Mouse (Mus musculus) neural tube, embryonic 14.5 days (tissue): ENCODE data around the gene Isg20. TPM values are rescaled to one million over a fixed set of nuclear protein-coding genes. Genes with fewer than 3 reads are reported as not detected.

Experiments used
- ATAC-seq: fragments of 200-750 bp; cut with Nextera tagmentation; 2 replicates; pipeline ENCODE4 v1.8.0; 2017; ENCODE audit warnings: low read depth, mild to moderate bottlenecking, moderate TSS enrichment, moderate library complexity
- H3K27ac ChIP-seq: fragments of 300-500 bp; sonication (generic); 2 replicates; pipeline ENCODE4 v1.5.1; 2014; ENCODE audit warnings: low read depth, mild to moderate bottlenecking, control low read depth, low read length, moderate library complexity, mixed read lengths
- H3K27me3 ChIP-seq: fragments of 300-500 bp; sonication (generic); 2 replicates; pipeline ENCODE4 v1.6.1; 2014; ENCODE audit warnings: low read length; ENCODE audit not compliant: control insufficient read depth, insufficient read depth
- H3K36me3 ChIP-seq: fragments of 300-500 bp; sonication (generic); 2 replicates; pipeline ENCODE4 v1.6.1; 2014; ENCODE audit warnings: low read length, mixed read lengths; ENCODE audit not compliant: control insufficient read depth, insufficient read depth
- H3K4me1 ChIP-seq: fragments of 300-500 bp; sonication (generic); 2 replicates; pipeline ENCODE4 v1.6.1; 2014; ENCODE audit warnings: low read length; ENCODE audit not compliant: control insufficient read depth, insufficient read depth
- H3K4me2 ChIP-seq: fragments of 300-500 bp; sonication (generic); 2 replicates; pipeline ENCODE4 v1.6.1; 2014; ENCODE audit warnings: mild to moderate bottlenecking, low read depth, low read length, control low read depth
- H3K4me3 ChIP-seq: fragments of 300-500 bp; sonication (generic); 2 replicates; pipeline ENCODE4 v1.5.1; 2014; ENCODE audit warnings: low read depth, low read length, control low read depth, mixed read lengths
- H3K9ac ChIP-seq: fragments of 300-500 bp; sonication (generic); replicated peaks from 2 replicates; pipeline ENCODE4 v1.6.1; 2014; ENCODE audit warnings: low read depth, mild to moderate bottlenecking, control low read depth, low read length, mixed read lengths
- H3K9me3 ChIP-seq: fragments of 300-500 bp; sonication (generic); 2 replicates; pipeline ENCODE4 v1.6.1; 2016; ENCODE audit warnings: low read length; ENCODE audit not compliant: control insufficient read depth
- WGBS: fragments of 180-500 bp; shearing (Covaris S2); extraction: QIAGEN DNeasy Blood & Tissue Kit; methylation state at CpG from one replicate; pipeline ENCODE4 v1.1.7; 2014; 5-methylcytosine and 5-hydroxymethylcytosine counted together
- polyA plus RNA-seq: library from polyadenylated mRNA; unstranded; fragments of >200 nt; fragmentation: Nextera tagmentation; extraction: Ambion mirVana; gene quantifications from 2 replicates; pipeline ENCODE4 v1.2.1, GENCODE M21; 2014

Isg20 gene
- polyA plus RNA-seq, 1 experiment from 2014 or later = 1.3 TPM

DNA sequence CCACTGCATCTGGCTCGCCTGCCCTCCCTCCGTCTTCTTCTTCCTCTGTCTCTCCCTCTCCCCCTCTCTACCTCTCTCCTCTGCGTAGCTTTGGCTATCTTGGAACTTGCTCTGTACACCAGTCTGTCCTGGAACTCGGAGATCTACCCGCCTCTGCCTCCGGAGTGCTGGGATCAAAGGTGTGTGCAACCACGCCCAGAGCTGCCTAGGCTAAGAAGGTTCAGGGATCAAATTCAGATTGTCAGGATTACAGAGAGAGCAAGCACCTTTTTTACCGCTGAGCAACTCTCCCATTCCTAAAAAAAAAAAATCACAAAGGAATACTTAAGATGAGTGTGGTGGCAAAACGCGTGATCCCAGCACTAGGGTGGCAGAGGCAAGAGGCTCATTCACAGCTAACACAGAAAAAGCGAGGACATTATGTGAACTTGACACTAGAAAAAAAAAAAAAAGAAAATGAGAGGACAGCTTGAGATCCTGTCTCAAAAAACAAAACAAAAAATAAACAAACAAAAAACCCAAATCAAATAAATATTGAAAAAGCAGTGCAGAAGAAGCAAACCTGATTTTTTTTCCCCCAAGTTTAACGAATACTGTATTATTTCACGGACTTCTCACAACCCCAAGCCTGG is 18.1 kb upstream of the Isg20 start:
- Histone ChIP-seq H3K36me3 (no peaks in the 10 kb centered on the region), H3K9me3 (no peaks in the 10 kb centered on the region), H3K9ac (peak overlapping the region; percentile 4; the same call in 1 of the 2 replicates), H3K27me3 (no peaks in the 10 kb centered on the region), H3K4me2 (peak overlapping the region; percentile 80), H3K4me1 (peaks cover 5% of the 10 kb centered on the region; the same call in 1 of the 2 replicates), H3K4me3 (peak overlapping the region; percentile 95), H3K27ac (no peak overlapping the region)
- 60% methylated on average over 13 of the region's 13 CpGs for WGBS
- ATAC-seq = no peak

- Histone ChIP-seq H3K9me3 (no peaks in the 10 kb centered on the region), H3K27ac (no peak within 1 kb of the TSS), H3K4me3 (peak within 1 kb of the TSS; percentile 95), H3K36me3 (no peaks in the 10 kb centered on the region), H3K27me3 (no peaks in the 10 kb centered on the region), H3K9ac (peak within 1 kb of the TSS; percentile 70), H3K4me1 (peaks cover 5% of the 10 kb centered on the region; the same call in 1 of the 2 replicates), H3K4me2 (peak within 1 kb of the TSS; percentile 80)
- 1% methylated on average over 53 of the region's 53 CpGs for WGBS
- peak; percentile 99 for ATAC-seq
Observed at GRCm38 (mm10) chr7:78895653-78896333, 17.4 kb upstream of the Isg20 start, which contains the start of gene Aen. TSS of gene Aen (plus strand) at chr7:78895854.

- Histone ChIP-seq H3K36me3 (0 out of 2 replicates have a peak, but pooled peaks cover 5% of the 10 kb centered on the region), H3K27me3 (no peaks in the 10 kb centered on the region), H3K4me1 (peaks cover 5% of the 10 kb centered on the region; the same call in 1 of the 2 replicates), H3K27ac (no peak overlapping the region), H3K4me2 (no peak overlapping the region), H3K9me3 (no peaks in the 10 kb centered on the region), H3K9ac (no peak overlapping the region), H3K4me3 (no peak overlapping the region)
- no peak for ATAC-seq
- WGBS = 90% methylated on average over 3 of the region's 3 CpGs
Observed at GRCm38 (mm10) chr7:78897567-78897966, 15.7 kb upstream of the Isg20 start.

- 93% methylated on average over 6 of the region's 6 CpGs for WGBS
- Histone ChIP-seq H3K36me3 (peaks cover 20% of the 10 kb centered on the region), H3K27ac (no peak overlapping the region), H3K9ac (no peak overlapping the region), H3K9me3 (no peaks in the 10 kb centered on the region), H3K4me1 (no peaks in the 10 kb centered on the region), H3K4me3 (no peak overlapping the region), H3K4me2 (no peak overlapping the region), H3K27me3 (no peaks in the 10 kb centered on the region)
- ATAC-seq = no peak
Observed at GRCm38 (mm10) chr7:78903174-78903870, 9.9 kb upstream of the Isg20 start.

DNA sequence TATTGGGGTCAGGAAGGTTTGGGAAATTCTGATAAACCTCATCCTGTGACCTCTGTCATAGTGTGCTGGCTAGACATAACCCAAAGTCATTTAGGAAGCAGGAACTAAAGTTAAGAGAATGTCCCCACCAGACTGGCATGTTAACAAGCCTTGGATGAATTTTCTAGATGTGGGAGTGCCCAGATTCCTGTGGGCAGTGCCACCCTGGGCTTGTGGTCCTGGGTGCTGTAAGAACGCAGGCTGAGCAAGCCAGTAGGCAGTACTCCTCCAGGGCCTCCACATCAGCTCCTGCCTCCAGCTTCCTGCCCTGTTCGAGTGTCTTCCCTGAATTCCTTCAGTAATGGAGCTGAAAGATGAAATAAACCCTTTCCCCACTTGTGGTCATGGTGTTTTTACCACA is 9.0 kb upstream of the Isg20 start:
- Histone ChIP-seq H3K4me2 (no peak overlapping the region), H3K4me1 (no peaks in the 10 kb centered on the region), H3K36me3 (peaks cover 20% of the 10 kb centered on the region), H3K9me3 (no peaks in the 10 kb centered on the region), H3K9ac (no peak overlapping the region), H3K27ac (no peak overlapping the region), H3K27me3 (no peaks in the 10 kb centered on the region), H3K4me3 (no peak overlapping the region)
- ATAC-seq = no peak
- 90% methylated on average over 2 of the region's 2 CpGs for WGBS

- H3K27me3 ChIP-seq = no peaks in the 10 kb centered on the region
- H3K27ac ChIP-seq = no peak overlapping the region
- no peak overlapping the region for H3K4me3 ChIP-seq
- no peak overlapping the region for H3K9ac ChIP-seq
- no peak for ATAC-seq
- WGBS = 91% methylated on average over 6 of the region's 6 CpGs
- H3K9me3 ChIP-seq = no peaks in the 10 kb centered on the region
- no peak overlapping the region for H3K4me2 ChIP-seq
- peaks cover 15% of the 10 kb centered on the region for H3K36me3 ChIP-seq
- H3K4me1 ChIP-seq = no peaks in the 10 kb centered on the region
Observed at GRCm38 (mm10) chr7:78909026-78909425, 4.2 kb upstream of the Isg20 start.

DNA sequence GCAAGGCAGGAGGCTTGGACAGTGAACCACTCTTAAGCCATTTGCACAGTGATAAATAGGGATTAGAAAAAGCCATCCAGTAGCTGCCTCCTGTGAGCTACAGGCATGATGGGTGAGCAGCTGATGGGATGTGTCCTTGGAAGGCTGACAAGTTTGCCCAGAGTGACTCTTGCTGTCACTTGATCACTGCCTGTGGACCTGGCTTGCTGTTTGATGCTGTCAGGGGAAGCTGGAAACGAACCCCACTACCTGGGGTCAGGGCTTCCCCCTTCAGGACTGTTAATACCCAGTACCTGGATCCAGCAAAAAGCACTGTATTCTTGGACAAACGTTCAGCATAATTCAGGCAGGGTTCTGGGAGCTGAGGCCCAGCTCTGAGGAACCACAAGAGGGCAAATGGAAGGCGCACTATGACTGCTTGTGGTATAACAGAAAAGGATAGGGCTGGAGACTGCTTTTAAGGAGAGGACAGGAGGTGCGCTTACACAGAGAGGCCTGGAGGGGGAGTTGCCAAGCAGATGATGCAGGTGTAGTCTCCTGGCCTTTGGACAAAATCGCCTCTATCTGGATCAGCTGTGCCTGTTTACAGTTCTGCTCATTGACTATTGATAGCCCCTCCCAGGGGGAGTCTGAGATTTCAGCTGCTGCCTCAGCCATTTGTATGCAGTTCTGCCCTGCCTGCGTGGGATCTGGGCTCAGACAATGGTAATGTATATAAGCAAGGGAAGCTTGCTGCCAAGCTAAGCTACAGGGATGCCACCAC is 2.7 kb upstream of the Isg20 start:
- peak; percentile 42; the same call in 1 of the 2 replicates for ATAC-seq
- H3K9ac ChIP-seq = no peak overlapping the region
- H3K27ac ChIP-seq = 0 out of 2 replicates have a peak overlapping the region, but pooled peaks have one; percentile 44
- H3K36me3 ChIP-seq = peaks cover 14% of the 10 kb centered on the region
- WGBS = 36% methylated on average over 6 of the region's 6 CpGs
- H3K9me3 ChIP-seq = no peaks in the 10 kb centered on the region
- no peaks in the 10 kb centered on the region for H3K27me3 ChIP-seq
- no peak overlapping the region for H3K4me3 ChIP-seq
- H3K4me1 ChIP-seq = no peaks in the 10 kb centered on the region
- H3K4me2 ChIP-seq = no peak overlapping the region

DNA sequence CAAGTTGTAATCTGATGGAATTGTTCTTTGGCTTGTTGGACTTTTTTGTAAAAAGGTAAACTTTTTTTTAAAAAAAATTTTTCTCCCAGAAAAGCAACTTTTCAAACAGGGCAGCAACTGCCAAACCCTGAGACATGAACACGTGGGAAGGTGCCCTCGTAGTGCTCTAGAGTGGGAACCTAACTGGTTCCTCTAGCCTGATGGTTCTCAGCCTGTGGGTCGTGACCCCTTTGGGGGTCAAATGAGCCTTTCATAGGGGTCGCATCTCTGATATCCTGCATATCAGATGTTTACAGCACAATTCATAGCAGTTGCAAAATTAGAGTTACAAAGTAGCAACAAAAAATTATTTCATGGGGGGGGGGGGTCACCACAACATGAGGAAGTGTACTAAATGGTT is 2.0 kb upstream of the Isg20 start:
- no peak for ATAC-seq
- Histone ChIP-seq H3K27ac (no peak overlapping the region), H3K9ac (no peak overlapping the region), H3K27me3 (no peaks in the 10 kb centered on the region), H3K4me3 (no peak overlapping the region), H3K36me3 (peaks cover 8% of the 10 kb centered on the region; the same call in 1 of the 2 replicates), H3K4me2 (no peak overlapping the region), H3K9me3 (no peaks in the 10 kb centered on the region), H3K4me1 (no peaks in the 10 kb centered on the region)
- 92% methylated on average over 4 of the region's 4 CpGs for WGBS
